ENCODE assay signal across 22 mouse cellular contexts in genomic region chr13:99999078-99999477, GRCm38 (mm10). TPM values are rescaled to one million over a fixed set of nuclear protein-coding genes. Genes with fewer than 3 reads are reported as not detected.
DNase-seq lines count a peak whose midpoint lies in the region; ATAC-seq and TF ChIP-seq lines count a peak whose summit lies in the region.
"Had no signal": no experiment of that assay in that cellular context is flagged by ENCODE, and none has a peak within 500 bp of the region (broad histone marks: within the 10 kb centered on the region; RNA-seq: fewer than 3 reads in every experiment).

No protein-coding gene starts in this region.

- H3K4me3 ChIP-seq in CH12.LX (replicated peaks in 1 of 3; ENCODE audit: low read depth in 2 of 3, low read length in 2 of 3, poor library complexity in 1 of 3) (peak overlapping the region in 1 of 3 experiments; percentile 16), MEL (ENCODE audit: control insufficient read depth in 1 of 2, insufficient read depth in 1 of 2, low read depth in 2 of 2, low read length in 2 of 2) (no peak overlapping the region)
- H3K4me3 ChIP-seq: embryonic facial prominence, embryonic 10.5 days; embryonic facial prominence, embryonic 12.5 days; forebrain, embryonic 13.5 days; forebrain, embryonic 15.5 days had no signal

- H3K4me2 ChIP-seq in CH12.LX (ENCODE audit: insufficient read depth, low read depth, poor library complexity, severe bottlenecking): peak overlapping the region; percentile 42
- H3K4me2 ChIP-seq: embryonic facial prominence, embryonic 12.5 days; forebrain, embryonic 13.5 days; forebrain, embryonic 15.5 days had no signal

- in situ Hi-C loops in CH12.LX (cut with MboI; ENCODE audit: low pct_ligation_motif_present, low pct_unique_long_range_greater_than_20kb, low sequenced_read_pairs): no loop called here

- no peak for TF ChIP-seq CTCF in CH12.LX (conservative IDR thresholded peaks at IDR 0.05 in 1 of 2, IDR thresholded peaks at IDR 0.05 in 1 of 2; ENCODE audit: low read depth in 2 of 2, low read length in 2 of 2)
- no peak for TF ChIP-seq CTCF in MEL (IDR thresholded peaks at IDR 0.05 in 2 of 3, conservative IDR thresholded peaks at IDR 0.05 in 1 of 3; ENCODE audit: control insufficient read depth in 1 of 3, insufficient read depth in 1 of 3, low read depth in 2 of 3, low read length in 3 of 3, poor library complexity in 1 of 3, severe bottlenecking in 1 of 3)

- H3K79me2 ChIP-seq in CH12.LX (replicated peaks; ENCODE audit: control insufficient read depth, extremely low read depth, insufficient read depth, poor library complexity, severe bottlenecking) (no peaks in the 10 kb centered on the region), MEL (ENCODE audit: control insufficient read depth, insufficient read depth, low read length, poor library complexity) (no peaks in the 10 kb centered on the region)

- dilution Hi-C loops in CH12.LX (cut with MboI; ENCODE audit: extremely low pct_ligation_motif_present, extremely low pct_unique_long_range_greater_than_20kb, low sequenced_read_pairs): no loop called here

- H3K9me3 ChIP-seq in CH12.LX (replicated peaks; ENCODE audit: low read length): no peaks in the 10 kb centered on the region
- H3K9me3 ChIP-seq in MEL (replicated peaks; ENCODE audit: insufficient read depth, low read length): no peaks in the 10 kb centered on the region
- H3K9me3 ChIP-seq: embryonic facial prominence, embryonic 10.5 days; embryonic facial prominence, embryonic 12.5 days; forebrain, embryonic 13.5 days; forebrain, embryonic 15.5 days; G1E had no signal

- H3K27me3 ChIP-seq in CH12.LX (replicated peaks) (no peaks in the 10 kb centered on the region), MEL (ENCODE audit: control insufficient read depth in 1 of 2, insufficient read depth in 2 of 2, low read length in 2 of 2) (no peaks in the 10 kb centered on the region)
- H3K27me3 ChIP-seq: embryonic facial prominence, embryonic 12.5 days; forebrain, embryonic 13.5 days; forebrain, embryonic 15.5 days had no signal

- TF ChIP-seq RAD21 in CH12.LX (IDR thresholded peaks at IDR 0.05; ENCODE audit: low read depth, low read length) (no peak), MEL (IDR thresholded peaks at IDR 0.05; ENCODE audit: low read depth, low read length) (no peak)

- DNase-seq in CH12.LX (ENCODE audit: extremely low read depth) (peak; percentile 26), MEL (ENCODE audit: low read depth, low spot score) (no peak)
- no peak for DNase-seq in left cerebral cortex, postnatal 10 days (ENCODE audit: extremely low spot score in 1 of 2, low spot score in 2 of 2)
- DNase-seq in gastrocnemius, postnatal 36 days: no peak
- no peak for DNase-seq in yolk sac, embryonic 10.5 days (ENCODE audit: low spot score)
- DNase-seq: adrenal gland, adult 8-10 months; adrenal gland, postnatal 14 days; adrenal gland, postnatal 36 days; cerebellum, adult 11-12 months; cerebellum, adult 2 months; cerebellum, adult 9-10 months; cerebellum, postnatal 10 days; cerebellum, postnatal 25 days; forebrain, postnatal 0 days had no signal

- intact Hi-C loops in left cerebral cortex, postnatal 10 days (cut with DNase I): no loop called here
- intact Hi-C loops in gastrocnemius, postnatal 36 days (cut with DNase I): no loop called here

- H3K4me1 ChIP-seq in CH12.LX (ENCODE audit: control insufficient read depth in 1 of 2, insufficient read depth in 2 of 2) (peaks cover 6 to 31% of the 10 kb centered on the region in 2 experiments), MEL (ENCODE audit: control insufficient read depth in 1 of 2, insufficient read depth in 2 of 2, low read length in 2 of 2) (peaks cover 17 to 21% of the 10 kb centered on the region in 2 experiments)
- H3K4me1 ChIP-seq: embryonic facial prominence, embryonic 10.5 days; embryonic facial prominence, embryonic 12.5 days; forebrain, embryonic 13.5 days; forebrain, embryonic 15.5 days had no signal

- ATAC-seq in neutrophil, adult 5-6 weeks (ENCODE audit: extremely low read depth, insufficient number of reproducible peaks, low FRiP score, poor library complexity, severe bottlenecking): peak; percentile 46
- ATAC-seq in activated CD4-positive, CD25-positive, alpha-beta regulatory T cell, adult 4 months: no peak
- ATAC-seq: CD4-positive, CD25-positive, alpha-beta regulatory T cell, adult 4 months; forebrain, embryonic 13.5 days; forebrain, embryonic 15.5 days; forebrain, postnatal 0 days had no signal

- H3K36me3 ChIP-seq in CH12.LX (replicated peaks in 1 of 2; ENCODE audit: control insufficient read depth in 1 of 2, insufficient read depth in 1 of 2, low read length in 1 of 2): peaks cover 0 to 4% of the 10 kb centered on the region in 2 experiments
- H3K36me3 ChIP-seq in MEL (ENCODE audit: control insufficient read depth in 1 of 2, insufficient read depth in 2 of 2, low read length in 2 of 2): peaks cover 0 to 19% of the 10 kb centered on the region in 2 experiments; a peak in 2 of 4 replicates
- H3K36me3 ChIP-seq: forebrain, embryonic 15.5 days; G1E had no signal

- no peak for TF ChIP-seq POLR2A in CH12.LX (IDR thresholded peaks at IDR 0.05; ENCODE audit: low read depth, low read length)
- no peak for TF ChIP-seq POLR2A in MEL (IDR thresholded peaks at IDR 0.05; ENCODE audit: control insufficient read depth in 1 of 2, insufficient read depth in 1 of 2, low read depth in 1 of 2, low read length in 2 of 2, poor library complexity in 1 of 2)

- no peak overlapping the region for H3K9ac ChIP-seq in CH12.LX (ENCODE audit: insufficient read depth, low read depth)
- no peak overlapping the region for H3K9ac ChIP-seq in MEL (ENCODE audit: control insufficient read depth, low read depth, low read length, poor library complexity, severe bottlenecking)
- H3K9ac ChIP-seq: embryonic facial prominence, embryonic 12.5 days; forebrain, embryonic 13.5 days; forebrain, embryonic 15.5 days; forebrain, postnatal 0 days had no signal

- TF ChIP-seq EP300 in CH12.LX (IDR thresholded peaks at IDR 0.05; ENCODE audit: low read length): peak; percentile 82
- no peak for TF ChIP-seq EP300 in MEL (IDR thresholded peaks at IDR 0.05; ENCODE audit: low read depth in 1 of 2, low read length in 2 of 2)

- H3K27ac ChIP-seq in CH12.LX (ENCODE audit: insufficient read depth, low read depth) (no peak overlapping the region), MEL (ENCODE audit: control insufficient read depth, low read depth, low read length) (no peak overlapping the region)
- H3K27ac ChIP-seq: embryonic facial prominence, embryonic 10.5 days; embryonic facial prominence, embryonic 12.5 days; forebrain, embryonic 13.5 days; forebrain, embryonic 15.5 days had no signal

TF ChIP-seq in CH12.LX, 34 proteins besides CTCF, POLR2A, EP300 and RAD21 (continues in another document):
- TF ChIP-seq TBP (conservative IDR thresholded peaks at IDR 0.05; ENCODE audit: low read depth, low read length): no peak
- TF ChIP-seq RCOR1 (conservative IDR thresholded peaks at IDR 0.05; ENCODE audit: low read depth, low read length): no peak
- no peak for TF ChIP-seq KAT2A (IDR thresholded peaks at IDR 0.05; ENCODE audit: insufficient replicate concordance, low read length)
- no peak for TF ChIP-seq NELFE (IDR thresholded peaks at IDR 0.05; ENCODE audit: low read depth, low read length)
- TF ChIP-seq JUN (IDR thresholded peaks at IDR 0.05; ENCODE audit: insufficient read depth, low read depth, low read length): no peak
- no peak for TF ChIP-seq MAX (IDR thresholded peaks at IDR 0.05; ENCODE audit: low read length)
- no peak for TF ChIP-seq MAFK (IDR thresholded peaks at IDR 0.05; ENCODE audit: insufficient replicate concordance, low read length)
- no peak for TF ChIP-seq ZKSCAN1 (IDR thresholded peaks at IDR 0.05; ENCODE audit: borderline replicate concordance, low read depth, low read length)
- no peak for TF ChIP-seq GABPA (IDR thresholded peaks at IDR 0.05; ENCODE audit: insufficient replicate concordance, low read depth, low read length)
- no peak for TF ChIP-seq BHLHE40 (IDR thresholded peaks at IDR 0.05; ENCODE audit: low read depth, low read length)
- no peak for TF ChIP-seq USF2 (conservative IDR thresholded peaks at IDR 0.05; ENCODE audit: low read depth, low read length)
- no peak for TF ChIP-seq CHD2 (IDR thresholded peaks at IDR 0.05; ENCODE audit: low read length)
- peak; percentile 67 for TF ChIP-seq ZNF384 (IDR thresholded peaks at IDR 0.05; ENCODE audit: low read depth, low read length)

TF ChIP-seq in MEL, 35 proteins besides CTCF, POLR2A, EP300 and RAD21:
- TF ChIP-seq ZNF384 (IDR thresholded peaks at IDR 0.05; ENCODE audit: low read depth, low read length) (peak; percentile 35; the same call in 1 of the 2 replicates), MYC (IDR thresholded peaks at IDR 0.05; ENCODE audit: low read depth, low read length) (no peak)

RNA-seq across cellular contexts. Expression of gene Mccc2, which starts 16.4 kb away (rescaled TPM):
- 19.5 and 20.6 TPM in 2 replicates for total RNA-seq in CH12.LX (2012; rRNA removed)
- total RNA-seq in CH12.LX (2014; rRNA removed): 22.3 and 26.2 TPM in 2 replicates
- 19.0 and 21.7 TPM in 2 replicates for polyA plus RNA-seq in CH12.LX (2012; ENCODE audit: insufficient read length, low read depth)
- 20.5 and 22.6 TPM in 2 replicates for total RNA-seq in MEL (2012; rRNA removed)
- polyA plus RNA-seq in MEL (2012; ENCODE audit: insufficient read depth in 1 of 2, insufficient read length in 2 of 2, low read depth in 1 of 2, low replicate concordance in 2 of 2, missing spikeins in 1 of 2): 10 to 100 TPM in 1 of 2 experiments, not detected in 1; 28.7 TPM
- 8.5 and 8.7 TPM in 2 replicates for total RNA-seq in neutrophil, adult 5-6 weeks (2017)
- total RNA-seq in left cerebral cortex, postnatal 10 days (2021): 10 to 100 TPM; 28.6 to 30.6 TPM
- polyA plus RNA-seq in activated CD4-positive, CD25-positive, alpha-beta regulatory T cell, adult 4 months (2017; shearing (Covaris generic)): 10 to 100 TPM; 10.5 to 16.3 TPM
- total RNA-seq in gastrocnemius, postnatal 36 days (2021): 10 to 100 TPM; 29.3 to 37.4 TPM

Comparison
In these comparisons a context has a peak if more than half of its experiments do, and no peak if none do; other contexts are left out.
1. Of the 35 proteins assayed by ChIP-seq in both MEL and CH12.LX: peak only in MEL: none; only in CH12.LX: EP300; in both: ZNF384; in neither: 33.